Mouse (Mus musculus) CD4-positive helper T cell, adult 2 months (primary cell): Measurements from ENCODE around the gene Stkld1.

Experiments used
- DNase-seq: peaks from one replicate; pipeline ENCODE4 v3.0.0-alpha.2; 2012; ENCODE audit warnings: low read depth, missing footprints, low spot score

Stkld1 gene

DNA sequence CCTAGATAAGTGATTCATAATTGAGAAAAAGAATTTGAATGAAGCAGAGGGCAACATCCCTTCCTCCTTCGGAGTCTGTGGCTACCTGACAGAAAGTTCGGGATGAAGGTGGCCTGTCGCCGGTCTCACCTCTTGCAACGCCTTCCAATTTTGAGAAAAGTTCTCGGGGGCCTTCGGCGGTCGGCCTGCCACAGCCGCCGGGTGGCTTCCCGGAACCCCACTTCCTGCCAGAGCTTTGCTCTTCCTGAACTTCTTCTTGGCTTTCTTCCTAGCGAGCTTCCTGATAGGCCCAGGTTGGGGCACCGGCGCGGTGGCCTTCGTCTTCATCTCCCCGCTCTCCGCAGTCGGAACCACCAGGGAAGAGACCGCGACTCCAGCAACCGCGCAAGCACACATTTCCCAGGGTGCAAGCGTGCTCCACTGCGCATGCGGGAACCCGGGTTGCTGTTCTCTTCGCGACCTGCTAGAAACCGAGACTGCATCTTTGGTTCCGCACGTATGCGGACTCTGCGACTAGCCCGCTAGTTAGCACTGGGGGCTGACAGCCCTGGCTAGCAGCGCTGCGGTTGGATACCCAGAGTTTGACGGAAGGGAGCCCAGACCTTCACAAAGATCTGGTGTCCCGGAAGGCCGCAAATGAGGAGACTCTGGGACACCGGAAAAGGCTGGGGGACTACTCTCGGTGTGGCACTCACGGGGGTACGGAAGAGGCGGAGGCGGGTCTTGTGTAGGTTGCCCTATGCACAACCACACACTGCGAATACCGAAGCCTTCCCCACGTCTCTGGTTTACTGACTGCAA lies 30.3 kb downstream of the Stkld1 start, which contains the start of gene Rexo4:
Gene Rexo4 (minus strand): TSS at position 464 of the 801 bp plus-strand sequence.
- peak; percentile 95 for DNase-seq

DNA sequence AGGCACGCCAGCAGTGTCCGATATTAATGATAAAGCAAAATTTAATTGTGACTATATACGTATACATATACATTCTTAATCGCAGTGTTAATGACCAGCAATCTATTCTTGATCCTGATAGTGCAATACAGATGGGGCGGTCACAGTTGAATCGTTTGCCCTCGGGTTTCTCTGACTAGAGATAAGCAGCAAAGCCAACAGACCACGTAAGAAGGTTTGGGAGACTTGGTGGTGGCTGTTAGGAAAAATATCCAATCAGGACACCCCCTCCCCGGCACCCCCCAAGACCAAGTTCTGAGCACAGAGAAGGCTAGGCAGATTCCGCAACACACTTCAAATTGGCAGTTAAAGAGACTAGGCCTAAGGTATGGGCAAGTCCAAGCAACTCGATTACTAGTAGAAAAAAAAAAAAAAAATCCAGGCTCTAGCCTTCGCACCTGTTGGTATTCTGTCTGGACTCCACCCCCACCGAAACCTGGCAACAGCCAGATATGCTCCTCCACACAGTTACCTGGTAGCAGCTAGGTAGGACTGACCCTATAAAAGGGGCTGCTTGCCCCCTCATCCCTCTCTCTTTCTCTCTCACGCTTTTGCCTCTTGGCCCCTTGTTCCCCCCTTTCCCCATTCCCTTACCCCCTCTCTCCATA lies 31.0 kb downstream of the Stkld1 start:
- DNase-seq, result no peak

- DNase-seq, result no peak
These were observed 33.4 kb downstream of the Stkld1 start for GRCm38 (mm10) chr2:26967262-26967661.

GRCm38 (mm10) chr2:26973116-26973515 lies 39.3 kb downstream of the Stkld1 start, which contains the start of gene Adamts13:
TSS of gene Adamts13 (plus strand) at chr2:26973416.
- DNase-seq, result no peak

- no peak for DNase-seq
These were observed 40.1 kb downstream of the Stkld1 start for GRCm38 (mm10) chr2:26973960-26974359.

DNA sequence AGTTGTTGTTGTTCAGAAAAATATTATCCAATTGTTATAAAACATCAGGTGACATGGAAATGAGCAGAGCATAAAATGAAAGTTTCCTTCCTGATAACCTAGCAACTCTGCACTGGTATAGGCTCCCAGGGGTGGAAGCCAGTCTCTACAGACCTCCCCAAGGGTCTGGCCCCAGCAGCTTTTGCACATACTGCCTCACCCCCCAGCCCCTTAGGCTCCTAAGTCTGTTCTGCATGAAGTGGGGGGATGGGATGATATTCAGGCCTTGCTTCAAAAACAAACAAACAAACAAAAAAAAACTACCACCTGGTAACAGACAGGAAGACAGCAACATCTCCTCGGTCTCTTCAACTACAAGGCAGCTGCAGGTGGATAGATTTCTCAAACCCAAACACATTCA lies 46.5 kb downstream of the Stkld1 start:
- DNase-seq, result no peak

DNA sequence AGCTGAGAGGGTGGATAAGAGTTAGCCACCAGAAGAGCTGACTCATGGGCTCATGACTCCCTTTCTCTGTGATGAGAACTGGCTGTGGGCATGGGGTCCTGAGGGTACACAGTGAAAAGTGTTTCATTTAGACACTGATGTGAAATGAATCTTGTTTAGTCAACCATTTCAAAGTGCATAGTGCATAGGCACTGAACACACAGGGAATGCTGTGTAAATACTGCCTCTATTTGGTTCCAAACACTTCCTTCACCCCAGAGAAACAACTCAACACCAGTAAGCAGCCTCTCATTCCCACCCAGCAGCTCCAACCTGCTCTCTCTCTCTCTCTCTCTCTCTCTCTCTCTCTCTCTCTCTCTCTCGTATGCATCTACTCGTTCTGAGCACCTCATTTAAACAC lies 50.3 kb downstream of the Stkld1 start:
- no peak for DNase-seq

DNA sequence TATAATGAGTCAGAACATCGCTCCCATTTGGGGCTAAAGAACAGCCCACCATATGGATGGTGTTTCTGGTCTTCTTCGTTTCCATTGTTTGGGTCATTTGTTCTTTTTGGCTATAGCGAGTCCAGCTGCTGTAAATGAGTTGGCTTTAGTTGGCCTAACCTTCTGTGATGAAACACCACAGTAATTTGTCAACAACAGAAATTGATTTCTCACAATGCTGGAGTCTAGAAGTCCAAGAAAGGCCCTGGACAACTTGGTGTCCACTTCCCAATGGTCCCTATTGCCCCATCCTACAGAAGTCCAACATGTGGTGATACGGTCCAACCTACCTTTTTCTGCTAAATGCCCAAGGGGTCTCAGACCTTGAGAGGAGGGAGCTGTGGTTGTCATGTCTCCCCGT lies 50.8 kb downstream of the Stkld1 start:
- DNase-seq, result no peak

DNA sequence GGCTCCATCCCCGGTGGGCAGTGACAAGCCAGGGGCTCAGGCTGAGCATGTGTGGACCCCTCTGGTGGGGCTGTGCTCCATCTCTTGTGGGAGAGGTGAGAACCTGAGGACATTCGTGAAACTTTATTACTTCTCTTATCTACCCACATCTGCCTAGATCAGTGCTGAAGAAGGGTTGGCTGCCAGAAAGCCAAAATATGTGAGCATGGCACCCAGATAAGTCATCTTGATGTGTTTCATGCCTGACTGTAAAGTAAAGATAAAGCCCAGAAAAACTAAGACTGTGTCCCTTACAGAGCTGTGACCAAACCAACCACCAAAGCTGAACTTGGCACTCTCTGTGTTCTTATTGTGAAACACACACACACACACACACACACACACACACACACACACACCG lies 60.1 kb downstream of the Stkld1 start:
- DNase-seq, result no peak

DNA sequence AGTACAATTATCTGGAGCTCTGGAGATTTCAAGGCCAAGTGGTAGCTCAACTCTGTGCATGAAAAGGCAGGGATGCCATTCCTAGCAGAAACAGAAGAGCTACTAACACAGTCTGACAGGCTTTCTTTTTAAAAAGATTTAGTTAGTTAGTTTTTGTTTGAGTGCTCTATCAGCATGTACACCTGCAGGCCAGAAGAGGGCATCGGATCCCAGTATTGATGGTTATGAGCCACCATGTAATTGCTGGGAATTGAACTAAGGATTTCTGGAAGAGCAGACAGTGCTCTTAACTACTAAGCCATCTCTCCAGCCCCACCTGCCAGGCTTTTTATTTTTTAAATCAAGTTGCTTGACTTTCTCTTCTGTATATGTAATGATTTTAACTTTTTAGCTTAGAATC lies 63.7 kb downstream of the Stkld1 start:
- DNase-seq, result no peak

GRCm38 (mm10) chr2:26997993-26998392 lies 64.1 kb downstream of the Stkld1 start:
- no peak for DNase-seq
